Mouse (Mus musculus): Measurements from ENCODE around the gene Fto. TPM values are rescaled to one million over a fixed set of nuclear protein-coding genes. Genes with fewer than 3 reads are reported as not detected.
A peak's percentile ranks its signal among the peaks of the same experiment; 100 is the strongest.

Fto gene
- polyA plus RNA-seq, 1 experiment: 43.9 TPM

- Histone ChIP-seq H3K27me3 (replicated peaks; ENCODE audit: control insufficient read depth, insufficient read depth, low read length) (no peaks in the 10 kb centered on the region), H3K4me3 (ENCODE audit: insufficient read depth, low read depth, low read length) (no peak overlapping the region), H3K36me3 (ENCODE audit: control insufficient read depth, insufficient read depth, low read length) (no peaks in the 10 kb centered on the region), H3K27ac (ENCODE audit: insufficient read depth, low read depth, low read length) (no peak overlapping the region), H3K4me1 (ENCODE audit: control insufficient read depth, insufficient read depth, low read length) (peaks cover 7% of the 10 kb centered on the region; the same call in 1 of the 2 replicates)
- no peak for DNase-seq
- TF ChIP-seq CTCF (conservative IDR thresholded peaks at IDR 0.05; ENCODE audit: insufficient read depth, insufficient read length, low read depth, low read length): no peak
- TF ChIP-seq POLR2A (IDR thresholded peaks at IDR 0.05; ENCODE audit: low read depth, low read length): no peak
- WGBS: 96% methylated on average over 8 of the region's 8 CpGs
Measured at GRCm38 (mm10) chr8:91469441-91469840, 156.1 kb downstream of the Fto start.

GRCm38 (mm10) chr8:91474731-91475279 lies 161.5 kb downstream of the Fto start:
- Histone ChIP-seq H3K27ac (ENCODE audit: insufficient read depth, low read depth, low read length) (no peak overlapping the region), H3K36me3 (ENCODE audit: control insufficient read depth, insufficient read depth, low read length) (no peaks in the 10 kb centered on the region; the same call in 1 of the 2 replicates), H3K4me1 (ENCODE audit: control insufficient read depth, insufficient read depth, low read length) (no peaks in the 10 kb centered on the region), H3K27me3 (replicated peaks; ENCODE audit: control insufficient read depth, insufficient read depth, low read length) (no peaks in the 10 kb centered on the region), H3K4me3 (ENCODE audit: insufficient read depth, low read depth, low read length) (no peak overlapping the region)
- TF ChIP-seq CTCF (conservative IDR thresholded peaks at IDR 0.05; ENCODE audit: insufficient read depth, insufficient read length, low read depth, low read length): no peak
- TF ChIP-seq POLR2A (IDR thresholded peaks at IDR 0.05; ENCODE audit: low read depth, low read length): no peak
- 87% methylated on average over 6 of the region's 6 CpGs for WGBS
- DNase-seq: no peak

GRCm38 (mm10) chr8:91476988-91477387 lies 163.7 kb downstream of the Fto start:
- no peak for TF ChIP-seq CTCF (conservative IDR thresholded peaks at IDR 0.05; ENCODE audit: insufficient read depth, insufficient read length, low read depth, low read length)
- no peak for TF ChIP-seq POLR2A (IDR thresholded peaks at IDR 0.05; ENCODE audit: low read depth, low read length)
- DNase-seq: no peak
- 78% methylated on average over 5 of the region's 5 CpGs for WGBS

GRCm38 (mm10) chr8:91477471-91477870 lies 164.1 kb downstream of the Fto start:
- no peaks in the 10 kb centered on the region for H3K4me1 ChIP-seq (ENCODE audit: control insufficient read depth, insufficient read depth, low read length)
- no peaks in the 10 kb centered on the region for H3K27me3 ChIP-seq (replicated peaks; ENCODE audit: control insufficient read depth, insufficient read depth, low read length)
- H3K36me3 ChIP-seq (ENCODE audit: control insufficient read depth, insufficient read depth, low read length): no peaks in the 10 kb centered on the region; the same call in 1 of the 2 replicates
- no peak overlapping the region for H3K4me3 ChIP-seq (ENCODE audit: insufficient read depth, low read depth, low read length)
- DNase-seq: no peak
- no peak overlapping the region for H3K27ac ChIP-seq (ENCODE audit: insufficient read depth, low read depth, low read length)
- TF ChIP-seq POLR2A (IDR thresholded peaks at IDR 0.05; ENCODE audit: low read depth, low read length) (no peak), CTCF (conservative IDR thresholded peaks at IDR 0.05; ENCODE audit: insufficient read depth, insufficient read length, low read depth, low read length) (no peak)
- WGBS: 84% methylated on average over 10 of the region's 10 CpGs

More at GRCm38 (mm10) chr8:91476988-91477387, 163.7 kb downstream of the Fto start:
- Histone ChIP-seq H3K27ac (ENCODE audit: insufficient read depth, low read depth, low read length) (no peak overlapping the region), H3K4me3 (ENCODE audit: insufficient read depth, low read depth, low read length) (no peak overlapping the region), H3K36me3 (ENCODE audit: control insufficient read depth, insufficient read depth, low read length) (no peaks in the 10 kb centered on the region; the same call in 1 of the 2 replicates), H3K4me1 (ENCODE audit: control insufficient read depth, insufficient read depth, low read length) (no peaks in the 10 kb centered on the region), H3K27me3 (replicated peaks; ENCODE audit: control insufficient read depth, insufficient read depth, low read length) (no peaks in the 10 kb centered on the region)

GRCm38 (mm10) chr8:91482511-91482910 lies 169.2 kb downstream of the Fto start:
- H3K36me3 ChIP-seq (ENCODE audit: control insufficient read depth, insufficient read depth, low read length): no peaks in the 10 kb centered on the region
- H3K27me3 ChIP-seq (replicated peaks; ENCODE audit: control insufficient read depth, insufficient read depth, low read length): no peaks in the 10 kb centered on the region
- no peak for TF ChIP-seq POLR2A (IDR thresholded peaks at IDR 0.05; ENCODE audit: low read depth, low read length)
- TF ChIP-seq CTCF (conservative IDR thresholded peaks at IDR 0.05; ENCODE audit: insufficient read depth, insufficient read length, low read depth, low read length): no peak
- H3K4me1 ChIP-seq (ENCODE audit: control insufficient read depth, insufficient read depth, low read length): no peaks in the 10 kb centered on the region
- WGBS: 86% methylated on average over 9 of the region's 9 CpGs
- no peak for DNase-seq
- no peak overlapping the region for H3K27ac ChIP-seq (ENCODE audit: insufficient read depth, low read depth, low read length)
- H3K4me3 ChIP-seq (ENCODE audit: insufficient read depth, low read depth, low read length): no peak overlapping the region

GRCm38 (mm10) chr8:91486394-91486793 lies 173.1 kb downstream of the Fto start:
- no peak overlapping the region for H3K27ac ChIP-seq (ENCODE audit: insufficient read depth, low read depth, low read length)
- peak; percentile 10 for DNase-seq
- 65% methylated on average over 4 of the region's 4 CpGs for WGBS
- no peaks in the 10 kb centered on the region for H3K27me3 ChIP-seq (replicated peaks; ENCODE audit: control insufficient read depth, insufficient read depth, low read length)
- no peaks in the 10 kb centered on the region for H3K36me3 ChIP-seq (ENCODE audit: control insufficient read depth, insufficient read depth, low read length)
- no peak overlapping the region for H3K4me3 ChIP-seq (ENCODE audit: insufficient read depth, low read depth, low read length)
- no peaks in the 10 kb centered on the region for H3K4me1 ChIP-seq (ENCODE audit: control insufficient read depth, insufficient read depth, low read length)
- TF ChIP-seq CTCF (conservative IDR thresholded peaks at IDR 0.05; ENCODE audit: insufficient read depth, insufficient read length, low read depth, low read length) (no peak), POLR2A (IDR thresholded peaks at IDR 0.05; ENCODE audit: low read depth, low read length) (no peak)

GRCm38 (mm10) chr8:91487456-91487855 lies 174.1 kb downstream of the Fto start:
- 58% methylated on average over 2 of the region's 2 CpGs for WGBS
- TF ChIP-seq POLR2A (IDR thresholded peaks at IDR 0.05; ENCODE audit: low read depth, low read length): no peak
- TF ChIP-seq CTCF (conservative IDR thresholded peaks at IDR 0.05; ENCODE audit: insufficient read depth, insufficient read length, low read depth, low read length): no peak
- Histone ChIP-seq H3K27me3 (replicated peaks; ENCODE audit: control insufficient read depth, insufficient read depth, low read length) (no peaks in the 10 kb centered on the region), H3K4me3 (ENCODE audit: insufficient read depth, low read depth, low read length) (no peak overlapping the region), H3K4me1 (ENCODE audit: control insufficient read depth, insufficient read depth, low read length) (no peaks in the 10 kb centered on the region), H3K27ac (ENCODE audit: insufficient read depth, low read depth, low read length) (no peak overlapping the region), H3K36me3 (ENCODE audit: control insufficient read depth, insufficient read depth, low read length) (no peaks in the 10 kb centered on the region)
- no peak for DNase-seq
